Mouse (Mus musculus) ES-Bruce4 (cell line): ENCODE measurements at regions not wholly inside any gene's neighbourhood (a gene's known extent, or its start where the extent isn't known, plus 50 kb on each side); places are given as distances from the start of the nearest gene placed in this dataset.

Experiments
- CTCF ChIP-seq: IDR thresholded peaks from one replicate; pipeline ENCODE4 v1.8.1; 2011; ENCODE audit warnings: low read depth, low read length
- POLR2A ChIP-seq: IDR thresholded peaks from one replicate; pipeline ENCODE4 v1.8.1; 2011; ENCODE audit warnings: low read length; ENCODE audit not compliant: insufficient read depth

DNA sequence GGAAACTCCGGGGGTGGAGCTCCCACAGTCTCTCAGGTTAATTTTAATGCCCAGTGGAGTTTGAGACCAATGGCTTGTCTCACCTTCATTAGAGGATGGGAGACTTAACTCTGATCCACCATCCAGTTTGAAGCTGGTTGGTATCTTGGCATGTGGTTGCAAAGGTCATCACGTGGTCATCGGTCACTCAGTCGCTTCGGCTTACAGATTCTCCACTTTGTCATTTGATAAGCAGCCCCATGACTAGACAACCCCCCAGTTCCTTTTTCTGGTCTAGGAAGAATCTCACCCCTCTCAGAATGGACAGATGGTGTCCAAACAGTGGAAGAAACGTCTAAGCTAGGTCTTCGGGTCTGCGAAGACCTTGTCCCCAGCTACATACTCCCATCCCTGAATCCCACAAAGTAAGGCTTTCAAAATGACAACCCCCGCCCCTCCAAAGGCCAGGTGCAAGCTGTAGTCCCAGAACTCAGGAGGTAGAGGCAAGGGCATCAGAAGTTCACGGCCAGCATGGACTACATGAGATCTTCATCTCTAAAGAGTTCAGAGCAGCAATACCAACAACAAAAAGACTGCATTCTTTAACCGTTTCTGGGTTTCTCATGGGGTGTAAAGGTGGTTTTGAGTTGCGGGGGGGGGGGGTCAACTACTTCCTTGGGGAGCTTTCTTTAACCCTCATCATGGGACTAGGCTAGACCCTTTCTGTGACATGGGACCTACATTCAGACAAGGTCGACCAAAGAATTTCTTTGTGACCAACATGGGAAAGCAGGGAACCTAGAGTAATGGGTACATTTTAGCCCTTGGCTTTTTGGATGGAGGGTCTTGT lies 60.6 kb upstream of the Cpm start:
- no peak for TF ChIP-seq CTCF
- no peak for TF ChIP-seq POLR2A
